In genomic region chr2:161252761-161253160, GRCm38 (mm10) we compare ENCODE assay signal across 16 mouse cellular contexts.
"Had no signal": no experiment of that assay in that cellular context is flagged by ENCODE, and none has a peak within 500 bp of the region (broad histone marks: within the 10 kb centered on the region; RNA-seq: fewer than 3 reads in every experiment).

No protein-coding gene starts in this region.

- H3K4me3 ChIP-seq: neural tube, embryonic 13.5 days; neural tube, embryonic 15.5 days; stomach, embryonic 15.5 days had no signal

- H3K36me3 ChIP-seq: neural tube, embryonic 13.5 days; neural tube, embryonic 15.5 days; stomach, embryonic 15.5 days had no signal

- H3K9me3 ChIP-seq: neural tube, embryonic 13.5 days; neural tube, embryonic 15.5 days; stomach, embryonic 15.5 days had no signal

- DNase-seq: retina, postnatal 1 day; right cerebral cortex, adult 18-20 months; right cerebral cortex, postnatal 14 days; right cerebral cortex, postnatal 25 days; right cerebral cortex, postnatal 4 days; spleen, adult 18-20 months; thymus, adult 18-20 months; thymus, adult 2 months; thymus, postnatal 14 days; thymus, postnatal 25 days; thymus, postnatal 36 days; thymus, postnatal 4 days had no signal

- H3K27ac ChIP-seq: neural tube, embryonic 13.5 days; neural tube, embryonic 15.5 days; stomach, embryonic 15.5 days; stomach, postnatal 0 days had no signal

- H3K9ac ChIP-seq: neural tube, embryonic 13.5 days; neural tube, embryonic 15.5 days; stomach, embryonic 15.5 days had no signal

- H3K4me1 ChIP-seq: stomach, embryonic 15.5 days had no signal
